Mouse (Mus musculus) heart, embryonic 16.5 days (tissue): ENCODE measurements around the gene Lnx2. TPM values are rescaled to one million over a fixed set of nuclear protein-coding genes. Genes with fewer than 3 reads are reported as not detected.

Source experiments
- ATAC-seq: fragments of 200-750 bp; cut with Nextera tagmentation; replicated peaks from 2 replicates; pipeline ENCODE4 v1.8.0; 2017; ENCODE audit warnings: moderate number of reproducible peaks; ENCODE audit not compliant: insufficient read depth, low FRiP score; ENCODE audit errors: extremely low read depth
- H3K27ac ChIP-seq: fragments of 300-500 bp; sonication (generic); 2 replicates; pipeline ENCODE4 v1.5.1; 2014; ENCODE audit warnings: mild to moderate bottlenecking, low read length, control low read depth, moderate library complexity
- H3K27me3 ChIP-seq: fragments of 300-500 bp; sonication (generic); 2 replicates; pipeline ENCODE4 v1.6.1; 2014; ENCODE audit warnings: low read length, mixed read lengths; ENCODE audit not compliant: control insufficient read depth, insufficient read depth
- H3K36me3 ChIP-seq: fragments of 300-500 bp; sonication (generic); 2 replicates; pipeline ENCODE4 v1.6.1; 2014; ENCODE audit not compliant: control insufficient read depth, insufficient read depth
- H3K4me1 ChIP-seq: fragments of 300-500 bp; sonication (generic); 2 replicates; pipeline ENCODE4 v1.6.1; 2014; ENCODE audit warnings: low read length, mixed read lengths; ENCODE audit not compliant: control insufficient read depth, insufficient read depth
- H3K4me2 ChIP-seq: fragments of 300-500 bp; sonication (generic); 2 replicates; pipeline ENCODE4 v1.6.1; 2014; ENCODE audit warnings: low read depth, mild to moderate bottlenecking, control low read depth, low read length
- H3K4me3 ChIP-seq: fragments of 300-500 bp; sonication (generic); 2 replicates; pipeline ENCODE4 v1.5.1; 2014; ENCODE audit warnings: mild to moderate bottlenecking, control low read depth, low read length
- H3K9ac ChIP-seq: fragments of 300-500 bp; sonication (generic); 2 replicates; pipeline ENCODE4 v1.6.1; 2014; ENCODE audit warnings: low read length, control low read depth
- H3K9me3 ChIP-seq: fragments of 300-500 bp; sonication (generic); replicated peaks from 2 replicates; pipeline ENCODE4 v1.6.1; 2016; ENCODE audit warnings: low read length; ENCODE audit not compliant: control insufficient read depth
- WGBS: fragments of 180-500 bp; shearing (Covaris S2); extraction: QIAGEN DNeasy Blood & Tissue Kit; methylation state at CpG from one replicate; pipeline ENCODE4 v1.1.7; 2014; 5-methylcytosine and 5-hydroxymethylcytosine counted together
- polyA plus RNA-seq: library from polyadenylated mRNA; unstranded; fragments of >200 nt; fragmentation: Nextera tagmentation; extraction: Ambion mirVana; gene quantifications from 2 replicates; pipeline ENCODE4 v1.2.1, GENCODE M21; 2015

The Lnx2 gene
- polyA plus RNA-seq, 1 experiment from 2014 or later, result 13.9 TPM

DNA sequence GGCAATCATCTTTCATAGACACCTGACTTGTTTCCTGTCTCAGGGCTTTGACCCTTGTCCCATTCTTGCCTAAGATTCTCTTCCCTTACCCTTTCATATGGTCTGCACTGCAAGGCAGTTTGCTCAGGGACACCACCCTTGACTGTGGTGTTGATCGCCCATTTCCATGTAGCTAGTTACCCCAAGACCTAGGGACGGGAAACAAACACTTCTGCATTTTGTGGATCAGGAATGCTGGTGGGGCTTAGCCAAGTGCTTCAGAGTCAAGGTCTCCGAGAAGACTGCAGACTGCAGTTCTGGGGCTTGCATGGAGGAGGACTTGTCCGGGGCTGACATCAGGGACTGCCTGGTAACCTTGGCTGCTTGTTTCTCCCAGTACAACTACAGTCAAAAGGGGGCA is 10.4 kb upstream of the Lnx2 start:
- H3K4me3 ChIP-seq, result no peak overlapping the region
- H3K4me2 ChIP-seq, result no peak overlapping the region
- H3K27ac ChIP-seq, result no peak overlapping the region
- H3K27me3 ChIP-seq, result no peaks in the 10 kb centered on the region
- no peak overlapping the region for H3K9ac ChIP-seq
- no peak for ATAC-seq
- no peaks in the 10 kb centered on the region for H3K9me3 ChIP-seq
- H3K36me3 ChIP-seq, result no peaks in the 10 kb centered on the region
- H3K4me1 ChIP-seq, result peaks cover 10% of the 10 kb centered on the region; the same call in 1 of the 2 replicates
- 81% methylated on average over 4 of the region's 4 CpGs for WGBS

DNA sequence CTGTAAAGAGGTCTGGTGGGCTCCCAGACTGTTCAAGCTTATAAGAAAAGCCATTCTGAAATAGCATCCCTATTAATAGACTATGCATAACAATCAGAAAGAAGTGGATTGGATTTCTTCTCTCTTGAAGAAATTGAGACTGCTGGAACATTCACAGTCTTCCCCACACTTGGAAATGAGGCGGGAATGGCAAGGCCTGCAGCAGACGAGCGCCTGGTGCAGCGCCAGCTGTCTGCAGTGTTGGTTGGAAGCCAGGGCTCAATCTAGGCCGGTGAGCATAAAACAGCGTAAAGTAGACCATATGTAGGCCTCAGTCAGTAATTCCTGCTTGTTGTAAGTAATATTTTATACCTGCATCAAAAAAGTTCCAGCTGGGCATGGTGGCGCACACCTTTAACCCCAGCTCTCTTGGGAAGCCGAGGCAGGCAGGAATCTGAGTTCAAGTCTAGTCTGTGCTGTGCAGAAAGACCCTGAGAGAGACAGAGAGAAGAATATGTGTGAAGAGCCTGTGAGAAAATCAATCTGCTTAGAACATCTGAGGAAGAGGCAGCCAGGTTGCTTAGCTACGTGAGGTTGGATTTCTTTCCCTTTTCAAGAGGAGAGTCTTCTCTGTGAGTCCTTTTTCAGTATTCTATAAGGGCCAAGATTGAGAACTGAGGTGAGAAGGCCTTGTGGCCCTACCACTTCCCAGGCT is 9.0 kb upstream of the Lnx2 start:
- no peak for ATAC-seq
- Histone ChIP-seq H3K36me3 (no peaks in the 10 kb centered on the region), H3K4me3 (no peak overlapping the region), H3K27ac (no peak overlapping the region), H3K9ac (no peak overlapping the region), H3K4me2 (no peak overlapping the region), H3K9me3 (no peaks in the 10 kb centered on the region), H3K4me1 (peaks cover 10% of the 10 kb centered on the region; the same call in 1 of the 2 replicates), H3K27me3 (no peaks in the 10 kb centered on the region)
- 74% methylated on average over 9 of the region's 9 CpGs for WGBS

DNA sequence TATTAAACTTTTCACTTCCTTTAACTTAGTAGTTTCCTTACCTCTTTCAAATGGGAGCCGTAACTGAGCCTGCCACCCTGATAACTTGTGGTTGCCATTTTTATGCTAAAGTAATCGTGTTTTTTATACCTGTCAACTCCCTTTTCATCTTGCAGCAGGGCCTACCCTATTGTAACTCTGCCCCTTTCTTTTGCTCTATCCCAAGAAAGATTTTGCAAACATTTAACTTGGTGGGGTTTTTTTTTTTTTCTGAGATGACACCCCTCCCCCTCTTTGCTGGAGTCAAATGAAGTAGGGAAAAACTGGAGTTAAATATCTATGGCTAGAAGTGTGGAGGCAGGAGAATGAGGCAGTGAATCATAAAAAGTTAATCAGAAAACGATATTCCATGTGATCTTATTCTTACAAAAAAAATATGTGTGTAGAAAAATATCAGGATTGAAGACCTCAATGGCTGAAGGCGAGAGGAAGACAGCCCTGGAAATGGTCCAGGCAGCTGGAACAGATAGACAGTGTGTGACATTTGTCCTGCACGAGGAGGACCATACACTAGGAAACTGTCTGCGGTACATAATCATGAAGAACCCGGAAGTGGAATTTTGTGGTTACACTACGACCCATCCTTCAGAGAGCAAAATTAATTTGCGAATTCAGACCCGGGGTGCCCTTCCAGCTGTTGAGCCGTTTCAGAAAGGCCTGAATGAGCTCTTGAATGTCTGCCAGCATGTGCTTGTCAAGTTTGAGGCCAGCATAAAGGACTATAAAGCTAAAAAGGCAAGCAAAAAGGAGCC is 1.9 kb upstream of the Lnx2 start:
- 39% methylated on average over 11 of the region's 11 CpGs for WGBS
- Histone ChIP-seq H3K4me3 (peak overlapping the region; percentile 73), H3K27me3 (no peaks in the 10 kb centered on the region), H3K27ac (no peak overlapping the region; the same call in 1 of the 2 replicates), H3K36me3 (no peaks in the 10 kb centered on the region), H3K9ac (peak overlapping the region; percentile 90), H3K4me1 (peaks cover 24% of the 10 kb centered on the region), H3K9me3 (no peaks in the 10 kb centered on the region), H3K4me2 (peak overlapping the region; percentile 81)
- ATAC-seq, result no peak

DNA sequence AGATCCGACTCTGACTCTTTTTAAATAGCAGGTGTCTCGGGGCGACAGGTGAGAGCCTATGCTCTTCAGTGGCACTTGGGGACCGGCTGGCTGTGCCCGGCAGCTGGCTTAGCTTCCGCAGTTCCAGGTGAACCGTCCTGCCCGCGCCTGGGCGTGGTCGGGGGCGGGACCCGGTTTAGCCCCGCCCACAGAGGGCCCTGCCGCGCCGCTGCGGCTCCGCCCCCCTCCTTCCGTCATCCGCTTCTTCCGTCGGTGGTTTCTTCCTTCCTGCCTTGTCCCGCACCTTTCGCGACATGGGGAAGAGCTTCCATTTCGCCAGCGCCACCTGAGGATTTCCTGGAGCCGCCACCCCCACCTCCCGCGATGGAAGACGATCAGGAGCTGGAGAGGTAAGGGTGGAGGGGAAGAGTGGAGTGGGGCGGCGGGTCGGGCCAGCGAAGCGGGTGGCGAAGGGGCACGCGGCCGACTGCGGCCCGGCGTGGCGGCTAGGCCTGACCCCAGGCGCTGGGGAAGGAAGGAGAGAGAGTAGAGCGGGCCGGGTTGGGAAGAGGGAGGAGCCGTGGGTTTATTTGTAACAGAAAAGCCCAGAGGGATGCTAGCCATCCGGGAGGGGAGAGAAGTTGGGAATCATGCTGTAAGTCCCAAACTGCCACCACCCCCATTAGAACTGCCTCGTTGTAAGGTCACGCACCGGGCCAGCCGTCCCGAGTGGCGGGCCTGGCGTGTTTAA is 1.1 kb upstream of the Lnx2 start:
- no peaks in the 10 kb centered on the region for H3K9me3 ChIP-seq
- H3K27ac ChIP-seq, result peak overlapping the region; percentile 96
- peak overlapping the region; percentile 90 for H3K9ac ChIP-seq
- ATAC-seq, result peak; percentile 68
- peak overlapping the region; percentile 73 for H3K4me3 ChIP-seq
- H3K4me1 ChIP-seq, result peaks cover 29% of the 10 kb centered on the region
- H3K4me2 ChIP-seq, result peak overlapping the region; percentile 81
- 0% methylated on average over 51 of the region's 57 CpGs for WGBS
- no peaks in the 10 kb centered on the region for H3K36me3 ChIP-seq
- no peaks in the 10 kb centered on the region for H3K27me3 ChIP-seq

GRCm38 (mm10) chr5:147076799-147077165 is 396 bp upstream of the Lnx2 start, which contains the start of gene Polr1d:
Gene Polr1d (plus strand): TSS chr5:147077050.
- peak within 1 kb of the TSS; percentile 90 for H3K9ac ChIP-seq
- H3K27ac ChIP-seq, result peak within 1 kb of the TSS; percentile 98
- no peaks in the 10 kb centered on the region for H3K9me3 ChIP-seq
- peak within 1 kb of the TSS; percentile 73 for H3K4me3 ChIP-seq
- H3K4me2 ChIP-seq, result peak within 1 kb of the TSS; percentile 81
- no peaks in the 10 kb centered on the region for H3K36me3 ChIP-seq
- peak; percentile 33 for ATAC-seq
- peaks cover 33% of the 10 kb centered on the region for H3K4me1 ChIP-seq
- 0% methylated on average over 17 of the region's 17 CpGs for WGBS
- no peaks in the 10 kb centered on the region for H3K27me3 ChIP-seq

GRCm38 (mm10) chr5:147075103-147076025 is 1.0 kb downstream of the Lnx2 start:
- peak overlapping the region; percentile 73 for H3K4me3 ChIP-seq
- WGBS, result 9% methylated on average over 21 of the region's 21 CpGs
- H3K9ac ChIP-seq, result peak overlapping the region; percentile 89
- peak overlapping the region; percentile 98 for H3K27ac ChIP-seq
- peak overlapping the region; percentile 81 for H3K4me2 ChIP-seq
- H3K9me3 ChIP-seq, result no peaks in the 10 kb centered on the region
- ATAC-seq, result no peak; the same call in 1 of the 2 replicates
- peaks cover 44% of the 10 kb centered on the region for H3K4me1 ChIP-seq
- H3K27me3 ChIP-seq, result no peaks in the 10 kb centered on the region
- H3K36me3 ChIP-seq, result no peaks in the 10 kb centered on the region

DNA sequence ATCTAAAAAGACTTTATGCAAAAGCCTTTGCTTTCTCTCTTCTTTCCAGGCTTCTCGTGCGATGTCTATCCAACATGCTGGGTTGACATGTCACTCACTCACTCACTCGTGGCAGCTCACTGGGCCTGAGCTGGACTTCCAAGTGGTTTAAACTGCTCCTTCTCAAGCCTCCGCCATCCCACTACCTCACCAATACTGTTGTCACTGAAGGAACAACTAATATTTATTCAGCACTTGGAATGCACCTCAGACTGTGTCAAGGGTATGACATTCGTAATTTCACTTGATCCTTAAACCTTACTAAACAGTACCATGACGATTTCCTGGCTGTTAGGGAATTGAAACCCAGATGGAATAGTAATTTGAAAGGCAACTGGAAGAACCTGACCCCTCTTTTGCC is 2.6 kb downstream of the Lnx2 start:
- no peak overlapping the region for H3K27ac ChIP-seq

DNA sequence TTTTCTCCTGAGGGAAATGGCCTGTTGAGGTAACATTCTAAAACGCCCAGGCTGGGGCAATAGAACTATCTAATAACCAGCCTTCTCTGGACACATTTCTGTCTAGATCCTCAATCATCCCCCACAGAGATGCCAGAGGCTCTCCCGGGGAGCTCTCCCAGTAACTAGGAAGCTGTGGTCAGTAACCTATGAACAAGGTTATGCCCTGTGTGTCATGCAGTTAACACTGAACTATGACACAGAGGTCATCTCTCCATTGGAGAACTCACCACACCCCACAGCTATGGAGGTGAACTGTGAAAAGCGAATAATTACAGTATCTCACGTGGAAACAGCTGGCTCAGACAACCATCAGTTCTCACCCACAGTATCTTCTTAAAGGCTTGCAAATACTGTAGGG is 4.5 kb downstream of the Lnx2 start:
- Histone ChIP-seq H3K4me1 (peaks cover 48% of the 10 kb centered on the region), H3K4me2 (no peak overlapping the region), H3K9me3 (no peaks in the 10 kb centered on the region), H3K9ac (no peak overlapping the region), H3K4me3 (no peak overlapping the region), H3K27ac (no peak overlapping the region), H3K36me3 (no peaks in the 10 kb centered on the region), H3K27me3 (no peaks in the 10 kb centered on the region)
- WGBS, result 45% methylated on average over 4 of the region's 4 CpGs
- ATAC-seq, result no peak

More for the DNA sequence above, 2.6 kb downstream of the Lnx2 start:
- no peak for ATAC-seq
- Histone ChIP-seq H3K9me3 (no peaks in the 10 kb centered on the region), H3K36me3 (no peaks in the 10 kb centered on the region), H3K4me2 (no peak overlapping the region), H3K27me3 (no peaks in the 10 kb centered on the region), H3K9ac (no peak overlapping the region), H3K4me3 (no peak overlapping the region), H3K4me1 (peaks cover 54% of the 10 kb centered on the region)
- WGBS, result 84% methylated on average over 6 of the region's 6 CpGs
